Mouse (Mus musculus): ENCODE results near the gene Impg2.

DNA sequence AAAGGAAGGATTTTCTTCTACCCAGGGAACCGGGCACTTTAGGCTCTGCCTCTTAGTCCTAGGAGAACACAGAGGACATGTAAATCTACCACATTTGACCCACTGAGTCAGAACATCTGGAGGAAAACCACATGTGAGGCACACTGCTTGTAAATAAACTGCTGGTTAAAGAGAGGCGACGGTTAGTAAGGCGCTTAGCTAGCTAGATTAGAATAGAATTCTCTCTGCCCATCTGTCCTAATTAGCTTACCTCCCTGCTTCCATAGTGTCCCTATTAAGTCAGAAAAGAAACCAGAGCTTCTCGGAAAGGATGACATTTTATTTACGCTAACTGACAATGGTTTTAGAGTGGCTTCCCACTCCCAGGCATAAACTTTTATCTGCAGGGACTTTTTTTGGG is at the start of gene Impg2:
- TF ChIP-seq CTCF (IDR thresholded peaks at IDR 0.05; ENCODE audit: extremely low read depth, insufficient read length, insufficient replicate concordance, low read depth, low read length) (no peak), POLR2A (IDR thresholded peaks at IDR 0.05; ENCODE audit: low read depth, low read length) (no peak)

All from small intestine, adult 2 months (tissue).